Mouse (Mus musculus): ENCODE measurements at regions not wholly inside any gene's neighbourhood (a gene's known extent, or its start where the extent isn't known, plus 50 kb on each side); places are given as distances from the start of the nearest gene placed in this dataset.

- no peak for DNase-seq
Measured at GRCm38 (mm10) chr5:44416844-44417589, 190.6 kb upstream of the Tapt1 start.

- peak; percentile 80 for DNase-seq
Measured at GRCm38 (mm10) chr5:44414441-44414840, 188.0 kb upstream of the Tapt1 start.

GRCm38 (mm10) chr5:44403300-44403699 is 176.9 kb upstream of the Tapt1 start:
- DNase-seq, result no peak

- DNase-seq, result no peak
Measured at GRCm38 (mm10) chr5:44400573-44401332, 174.3 kb upstream of the Tapt1 start.

- no peak for DNase-seq
Measured at GRCm38 (mm10) chr5:44387237-44387810, 160.9 kb upstream of the Tapt1 start.

GRCm38 (mm10) chr5:44386176-44386575 is 159.8 kb upstream of the Tapt1 start:
- DNase-seq, result no peak

GRCm38 (mm10) chr5:44383049-44383448 is 156.6 kb upstream of the Tapt1 start:
- no peak for DNase-seq

- DNase-seq, result no peak
Measured at GRCm38 (mm10) chr5:44370006-44370405, 143.6 kb upstream of the Tapt1 start.

GRCm38 (mm10) chr5:44352324-44352723 is 125.9 kb upstream of the Tapt1 start:
- DNase-seq, result no peak

- no peak for DNase-seq
Measured at GRCm38 (mm10) chr5:44341457-44342014, 115.1 kb upstream of the Tapt1 start.

GRCm38 (mm10) chr5:44338662-44339061 is 112.2 kb upstream of the Tapt1 start:
- DNase-seq, result no peak

- no peak for DNase-seq
Measured at GRCm38 (mm10) chr5:44335756-44336155, 109.3 kb upstream of the Tapt1 start.

GRCm38 (mm10) chr5:44319626-44320025 is 93.2 kb upstream of the Tapt1 start:
- no peak for DNase-seq

- DNase-seq, result no peak
Measured at GRCm38 (mm10) chr5:44306769-44307557, 80.5 kb upstream of the Tapt1 start.

- DNase-seq, result peak; percentile 84
Measured at GRCm38 (mm10) chr5:44303886-44304855, 77.7 kb upstream of the Tapt1 start.

- DNase-seq, result peak; percentile 91
Measured at GRCm38 (mm10) chr5:44284384-44284783, 58.0 kb upstream of the Tapt1 start.
